Mouse (Mus musculus): ENCODE results near the gene Rab3gap2. TPM values are rescaled to one million over a fixed set of nuclear protein-coding genes. Genes with fewer than 3 reads are reported as not detected.
"Not testable (repeated sequence)": the region's sequence is repeated elsewhere in the genome, so short reads cannot be mapped to it uniquely, and the experiment has no call there.

The Rab3gap2 gene
- total RNA-seq, 4 experiments from 2014 or later = 65.4 to 73.2 (median 71.2) TPM

- DNase-seq (ENCODE audit: low spot score in 2 of 2) = no peak
These were observed 76.7 kb downstream of the Rab3gap2 start for GRCm38 (mm10) chr1:185280616-185281015.

DNA sequence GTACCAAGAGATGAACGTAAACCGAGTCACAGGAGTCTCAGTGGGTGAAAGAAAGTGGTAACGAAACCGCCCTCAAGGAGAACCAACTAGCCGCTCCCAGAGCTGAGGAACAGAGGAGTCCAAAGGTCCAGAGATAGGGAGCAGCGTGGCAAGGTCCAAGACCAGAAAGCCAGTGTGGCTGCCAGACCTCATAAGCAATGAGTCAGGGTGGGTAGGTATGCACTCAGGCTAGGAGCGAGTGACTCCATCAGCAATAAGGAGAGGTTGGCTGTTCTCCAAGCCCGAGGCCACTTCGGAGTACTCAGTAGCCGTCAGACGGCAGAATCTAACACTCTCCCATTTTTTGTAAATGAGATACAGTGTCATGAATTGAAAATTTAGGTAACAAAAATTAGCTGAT lies 78.9 kb downstream of the Rab3gap2 start:
- no peak for DNase-seq (ENCODE audit: low spot score in 2 of 2)

- no peak for DNase-seq (ENCODE audit: low spot score in 2 of 2)
These were observed 79.3 kb downstream of the Rab3gap2 start for GRCm38 (mm10) chr1:185283247-185283646.

DNA sequence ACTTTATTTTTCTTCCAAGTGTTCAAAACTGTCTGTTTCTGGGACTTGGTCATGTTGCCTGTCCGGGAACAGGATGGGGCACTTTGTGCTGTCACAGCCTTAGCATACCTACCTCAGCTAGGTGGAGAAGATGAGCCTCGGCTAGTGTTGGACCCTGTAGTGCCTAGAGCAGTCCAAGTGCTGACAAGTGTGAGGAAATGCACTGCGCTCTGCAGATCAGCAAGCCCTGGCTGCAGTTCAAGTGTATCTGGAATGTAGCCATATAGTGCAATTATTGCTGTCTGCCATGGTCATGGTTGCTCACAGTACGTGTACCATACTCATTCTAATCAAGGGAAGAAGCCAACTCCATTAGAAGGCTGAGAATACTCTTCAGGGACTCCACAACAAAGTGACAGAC lies 80.8 kb downstream of the Rab3gap2 start:
- DNase-seq (ENCODE audit: low spot score in 2 of 2) = no peak

- DNase-seq (ENCODE audit: low spot score in 2 of 2) = no peak
These were observed 81.3 kb downstream of the Rab3gap2 start for GRCm38 (mm10) chr1:185285171-185285570.

DNA sequence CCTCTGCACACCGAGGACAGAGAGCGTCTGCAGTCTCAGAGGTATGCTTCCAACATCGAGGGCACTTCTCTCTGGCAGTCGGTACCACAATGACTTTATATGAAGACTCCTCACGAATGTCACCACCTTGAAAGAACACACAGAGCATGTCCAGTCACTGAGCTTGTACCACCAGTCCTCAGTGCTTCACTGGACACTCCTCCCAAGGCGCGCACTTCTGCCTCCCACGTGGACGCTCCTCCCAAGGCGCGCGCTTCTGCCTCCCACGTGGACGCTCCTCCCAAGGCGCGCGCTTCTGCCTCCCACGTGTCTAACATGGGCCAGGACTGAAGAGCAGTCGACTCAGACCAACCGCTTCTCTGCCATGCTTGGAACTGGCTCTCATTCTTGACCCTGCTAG lies 83.1 kb downstream of the Rab3gap2 start:
- no peak for DNase-seq (ENCODE audit: low spot score in 2 of 2)

- DNase-seq (ENCODE audit: low spot score in 2 of 2) = no peak
These were observed 85.3 kb downstream of the Rab3gap2 start for GRCm38 (mm10) chr1:185289231-185289630.

- DNase-seq (ENCODE audit: low spot score in 2 of 2) = no peak
These were observed 87.4 kb downstream of the Rab3gap2 start for GRCm38 (mm10) chr1:185291336-185291735.

DNA sequence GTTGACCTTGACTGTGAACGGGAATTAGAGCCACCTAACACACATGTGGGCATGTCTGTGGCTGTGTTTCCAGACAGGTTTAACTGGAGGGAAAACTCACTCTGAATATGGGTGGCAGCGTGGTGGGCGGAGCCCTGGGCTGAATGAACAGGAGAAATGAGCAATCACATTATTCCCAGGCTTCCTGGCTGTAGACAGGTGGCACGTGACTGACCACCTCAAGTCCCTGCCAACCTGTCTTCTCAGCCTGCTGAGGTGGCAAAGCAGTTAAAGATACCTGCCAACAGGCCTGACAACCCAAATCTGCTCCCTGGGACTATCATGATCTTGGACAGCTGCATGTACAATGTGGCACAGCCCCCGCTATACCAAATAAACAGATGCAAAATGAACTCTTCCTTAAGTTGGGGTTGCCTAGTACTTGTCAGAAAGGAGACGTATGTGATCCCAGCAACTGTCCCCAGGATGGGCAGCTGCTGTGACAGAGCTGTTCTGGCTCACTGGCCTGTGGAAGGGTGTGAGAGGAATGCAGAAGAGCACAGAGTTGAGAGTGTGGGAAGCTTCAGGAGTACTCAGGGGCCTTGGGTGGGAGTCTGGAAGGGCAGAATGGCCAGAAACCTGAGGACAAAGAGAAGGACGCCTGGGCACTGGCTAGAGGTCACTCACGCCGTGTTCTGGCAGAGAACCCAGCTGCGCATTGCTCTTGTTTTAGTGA lies 88.9 kb downstream of the Rab3gap2 start:
- no peak for DNase-seq (ENCODE audit: low spot score in 2 of 2)

DNA sequence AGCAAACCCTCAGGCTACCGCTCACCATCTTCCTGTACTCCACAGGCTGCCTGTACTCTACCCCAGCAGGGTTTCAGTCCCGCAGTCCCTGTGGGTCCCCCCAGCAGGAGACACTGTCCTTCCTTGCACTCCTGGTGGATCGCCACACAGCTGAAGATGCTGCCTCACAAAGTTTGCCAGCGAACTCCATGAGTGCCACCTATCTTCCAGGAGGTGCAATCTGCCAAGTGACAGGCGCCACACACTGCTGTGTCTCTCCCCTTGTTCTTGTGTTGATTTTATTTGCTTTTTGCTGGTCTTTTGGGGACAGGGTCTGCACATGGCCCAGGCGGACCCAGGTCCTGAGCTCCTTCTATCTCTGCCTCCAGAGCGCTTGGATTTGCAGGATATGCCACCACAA lies 92.9 kb downstream of the Rab3gap2 start:
- no peak for DNase-seq (ENCODE audit: low spot score in 2 of 2)

- DNase-seq (ENCODE audit: low spot score in 2 of 2) = no peak
These were observed 94.6 kb downstream of the Rab3gap2 start for GRCm38 (mm10) chr1:185298496-185298895.

- no peak for DNase-seq (ENCODE audit: low spot score in 2 of 2)
These were observed 98.9 kb downstream of the Rab3gap2 start for GRCm38 (mm10) chr1:185302816-185303215.

DNA sequence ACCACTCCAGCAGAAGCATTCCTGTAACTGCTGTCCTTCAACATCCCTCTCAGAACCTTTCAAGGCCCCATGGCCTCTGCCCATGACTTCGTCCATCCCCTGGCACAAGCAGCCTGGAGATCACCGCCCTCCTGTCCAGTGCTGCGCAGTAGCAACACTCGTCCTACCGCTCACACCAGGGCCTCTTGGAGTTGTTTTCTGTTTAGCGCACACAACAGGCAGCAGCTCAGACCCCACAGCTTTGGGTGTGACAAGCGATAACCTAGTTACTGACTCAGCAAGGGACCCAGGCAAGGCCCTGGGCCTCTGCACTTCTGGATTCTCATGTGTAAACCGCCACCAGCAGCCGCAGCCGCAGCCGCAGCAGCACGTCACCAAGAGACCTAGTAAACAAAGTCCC lies 102.9 kb downstream of the Rab3gap2 start:
- no peak for DNase-seq (ENCODE audit: low spot score in 2 of 2)

- no peak for DNase-seq (ENCODE audit: low spot score in 2 of 2)
These were observed 103.7 kb downstream of the Rab3gap2 start for GRCm38 (mm10) chr1:185307645-185308044.

- no peak for DNase-seq (ENCODE audit: low spot score in 2 of 2)
These were observed 104.4 kb downstream of the Rab3gap2 start for GRCm38 (mm10) chr1:185308334-185308733.

- DNase-seq (ENCODE audit: low spot score in 2 of 2) = no peak
These were observed 105.0 kb downstream of the Rab3gap2 start for GRCm38 (mm10) chr1:185308908-185309307.

DNA sequence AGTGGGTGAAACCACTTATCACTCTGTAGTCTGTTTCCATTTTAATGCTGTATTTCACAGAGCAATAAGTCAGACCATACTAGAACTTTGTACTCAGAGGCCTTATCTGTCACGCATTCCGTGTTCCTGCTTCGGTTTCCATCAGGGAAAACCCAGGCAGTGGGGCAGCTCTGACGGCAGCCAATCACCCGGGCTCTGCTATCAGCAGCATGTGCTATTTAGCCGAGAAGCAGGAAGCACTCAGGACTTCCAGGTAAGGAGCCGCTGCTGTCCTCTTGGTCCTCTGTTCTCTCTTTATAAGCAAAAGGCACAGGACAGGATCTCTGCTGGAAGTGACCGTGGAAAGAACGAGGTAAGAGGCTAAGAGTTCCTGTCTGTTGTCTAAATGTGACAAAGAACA lies 108.0 kb downstream of the Rab3gap2 start:
- no peak for DNase-seq (ENCODE audit: low spot score in 2 of 2)

DNA sequence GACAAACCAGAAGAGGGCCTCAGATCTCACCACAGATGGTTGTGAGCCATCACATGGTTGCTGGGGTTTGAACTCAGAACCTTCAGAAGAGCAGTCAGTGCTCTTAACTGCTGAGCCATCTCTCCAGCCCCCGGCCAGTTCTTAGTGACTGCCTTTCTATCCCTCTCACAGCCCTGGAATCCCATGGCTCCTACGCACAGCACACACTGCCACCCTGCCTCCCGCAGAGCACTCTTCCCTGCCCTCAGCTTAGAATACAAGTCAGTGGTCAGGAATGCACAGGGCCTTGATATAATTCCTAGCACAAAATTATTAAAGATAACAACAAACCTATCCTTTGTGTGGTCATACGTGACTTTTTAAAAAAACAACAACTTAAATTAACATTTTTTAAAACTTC lies 110.6 kb downstream of the Rab3gap2 start:
- no peak for DNase-seq (ENCODE audit: low spot score in 2 of 2)

DNA sequence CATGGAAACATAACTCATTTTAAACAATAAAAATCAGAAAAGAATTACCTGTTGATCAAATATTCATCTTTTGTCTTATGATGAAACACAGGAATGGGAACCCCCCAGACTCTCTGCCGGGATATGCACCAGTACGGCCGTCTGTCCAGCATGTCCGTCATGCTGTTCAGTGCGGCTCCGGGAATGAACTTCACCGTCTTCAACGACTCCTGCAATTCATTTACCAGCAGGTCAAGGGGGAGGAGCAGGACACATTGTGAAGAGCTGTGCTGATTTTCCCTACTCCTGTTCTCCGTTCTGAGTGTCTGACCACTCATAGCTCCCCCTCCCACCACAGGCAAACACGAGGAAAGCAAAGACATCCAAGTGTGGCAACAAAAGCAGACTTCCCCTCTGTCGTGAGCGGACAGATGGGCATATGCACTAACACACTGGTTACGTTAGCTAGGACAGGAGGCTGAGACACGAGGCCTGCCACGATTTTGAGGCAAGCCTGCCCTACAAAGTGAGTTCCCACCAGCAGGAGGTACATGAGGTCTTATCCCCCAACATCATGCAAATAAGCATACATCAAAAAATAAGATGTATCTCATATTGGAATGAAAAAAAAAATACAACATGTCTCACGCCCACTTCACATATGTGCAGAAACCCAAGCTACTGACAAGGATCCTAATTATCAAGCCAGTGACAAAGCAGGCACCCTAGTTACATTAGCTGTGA lies 112.1 kb downstream of the Rab3gap2 start:
- peak in 1 of 2 experiments; percentile 26 for DNase-seq (ENCODE audit: low spot score in 2 of 2)

GRCm38 (mm10) chr1:185327754-185328345 lies 123.9 kb downstream of the Rab3gap2 start:
- DNase-seq (ENCODE audit: low spot score in 2 of 2) = not testable (repeated sequence)

GRCm38 (mm10) chr1:185328721-185329610 lies 125.0 kb downstream of the Rab3gap2 start, which contains the start of gene Iars2:
Gene Iars2 (minus strand): TSS chr1:185329396.
- DNase-seq (ENCODE audit: low spot score in 2 of 2) = peak; percentile 86 to 90

Measured in left cerebral cortex, adult 8-10 months (tissue).